Mouse (Mus musculus) bone marrow macrophage, adult 2 months (primary cell): ENCODE data around the gene Hbq1b. TPM values are rescaled to one million over a fixed set of nuclear protein-coding genes. Genes with fewer than 3 reads are reported as not detected.
A peak's percentile ranks its signal among the peaks of the same experiment; 100 is the strongest.

ENCODE experiments used
- H3K27ac ChIP-seq: 2 replicates; pipeline ENCODE4 v1.5.1; 2012; ENCODE audit warnings: low read depth, low read length; ENCODE audit not compliant: insufficient read depth
- H3K4me1 ChIP-seq: 2 replicates; pipeline ENCODE4 v1.6.1; 2012; ENCODE audit warnings: low read length; ENCODE audit not compliant: control insufficient read depth, insufficient read depth
- H3K4me3 ChIP-seq: 2 replicates; pipeline ENCODE4 v1.5.1; 2012; ENCODE audit warnings: mild to moderate bottlenecking, low read length, moderate library complexity; ENCODE audit not compliant: insufficient read depth
- CTCF ChIP-seq: IDR thresholded peaks from 2 replicates; pipeline ENCODE4 v1.5.1; 2012; ENCODE audit warnings: low read depth, mild to moderate bottlenecking, low read length, moderate library complexity
- POLR2A ChIP-seq: IDR thresholded peaks from 2 replicates; pipeline ENCODE4 v1.6.1; 2012; ENCODE audit warnings: mild to moderate bottlenecking, low read depth, low read length, borderline replicate concordance
- polyA plus RNA-seq: library from polyadenylated mRNA; stranded (reverse); fragments of >200 nt; gene quantifications from 2 replicates; pipeline ENCODE4 v1.2.4, GENCODE M21; 2012; ENCODE audit not compliant: missing spikeins, insufficient read depth, insufficient read length

Gene Hbq1b
- polyA plus RNA-seq, 1 experiment = not detected

DNA sequence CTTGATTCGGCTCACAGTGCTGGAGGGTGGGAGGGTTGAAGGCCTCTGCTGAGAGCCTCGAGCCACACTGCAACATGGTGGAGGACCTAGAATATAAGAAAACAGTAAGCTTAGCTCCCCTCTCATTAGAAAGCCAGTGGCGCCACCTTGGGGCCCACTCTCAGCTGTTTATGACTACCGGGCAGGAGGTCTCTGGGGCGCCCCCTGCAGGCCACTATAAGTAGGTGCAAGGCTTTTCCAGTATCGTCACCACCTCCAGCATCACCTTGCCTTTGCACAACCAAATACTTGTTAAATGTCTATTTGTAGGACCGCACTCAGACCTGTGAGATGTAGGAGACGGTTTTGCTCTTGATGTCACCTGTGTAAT lies 34.4 kb downstream of the Hbq1b start:
- H3K27ac ChIP-seq = no peak overlapping the region
- no peak overlapping the region for H3K4me3 ChIP-seq
- TF ChIP-seq POLR2A (no peak), CTCF (peak; percentile 98)
- H3K4me1 ChIP-seq = peaks cover 9% of the 10 kb centered on the region

DNA sequence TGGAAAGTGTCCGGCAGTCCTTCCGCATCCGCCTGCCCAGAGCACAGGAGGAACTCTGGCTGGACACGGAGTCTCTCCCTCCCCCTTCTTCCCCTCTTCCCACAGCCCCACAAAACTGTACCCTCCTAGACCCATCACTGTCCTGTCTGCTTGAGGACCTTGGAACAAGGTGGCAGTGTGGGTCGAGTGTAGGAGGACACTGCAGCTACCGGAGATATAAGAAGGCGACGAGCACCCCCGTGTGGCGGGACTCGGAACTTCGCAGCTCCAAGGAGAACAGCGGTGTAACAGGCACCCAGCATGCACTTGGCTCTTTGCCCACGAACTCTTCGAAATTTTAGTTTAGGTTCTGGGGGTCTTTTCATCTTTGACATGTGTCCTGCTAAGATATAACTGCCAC lies 37.8 kb downstream of the Hbq1b start:
- Histone ChIP-seq H3K4me3 (peak overlapping the region; percentile 55), H3K4me1 (peaks cover 16% of the 10 kb centered on the region), H3K27ac (peak overlapping the region; percentile 43)
- TF ChIP-seq CTCF (peak; percentile 93), POLR2A (no peak)

DNA sequence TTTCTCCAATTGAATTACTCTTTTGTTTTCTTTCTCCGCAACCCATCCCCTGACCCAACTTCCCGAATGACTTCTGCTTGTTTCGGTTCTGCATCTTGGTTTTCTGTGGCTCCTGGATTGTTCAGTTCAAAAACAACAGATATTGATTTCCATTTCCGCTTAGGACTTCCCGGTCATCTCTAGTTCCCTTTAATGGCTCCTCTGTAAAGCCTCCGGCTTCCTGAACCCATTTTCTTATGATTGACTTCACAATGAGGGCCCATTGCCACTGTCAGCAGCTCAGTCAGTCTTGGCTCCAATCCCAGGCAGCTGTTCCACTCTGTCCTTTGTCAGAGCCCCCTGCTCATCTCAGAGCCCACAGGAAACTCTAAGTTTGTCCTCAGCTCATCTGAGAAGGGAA lies 44.3 kb downstream of the Hbq1b start:
- peak overlapping the region; percentile 98 for H3K27ac ChIP-seq
- H3K4me1 ChIP-seq = peaks cover 34% of the 10 kb centered on the region
- no peak overlapping the region for H3K4me3 ChIP-seq
- TF ChIP-seq POLR2A (no peak), CTCF (no peak)

DNA sequence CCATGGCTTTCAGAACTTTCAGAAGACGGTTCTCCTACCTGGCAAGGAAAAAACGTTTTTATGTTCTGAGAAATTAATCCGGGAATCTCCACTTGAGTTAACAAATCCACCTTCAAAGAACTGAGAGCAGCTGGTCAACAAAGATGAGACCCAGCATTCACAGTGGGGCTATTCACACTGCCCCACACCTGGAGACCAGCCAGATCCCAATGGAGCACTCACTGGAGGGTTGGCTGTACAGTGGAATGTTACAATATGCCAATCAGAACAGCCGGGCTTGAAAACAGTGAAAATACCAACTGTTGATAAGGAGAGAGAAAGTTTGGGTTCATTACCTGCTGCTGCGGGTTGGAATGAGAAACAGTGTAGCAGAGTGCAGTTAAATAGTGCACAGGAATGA lies 45.1 kb downstream of the Hbq1b start:
- no peak overlapping the region for H3K4me3 ChIP-seq
- H3K4me1 ChIP-seq = peaks cover 38% of the 10 kb centered on the region
- TF ChIP-seq POLR2A (no peak), CTCF (no peak)
- peak overlapping the region; percentile 96 for H3K27ac ChIP-seq

DNA sequence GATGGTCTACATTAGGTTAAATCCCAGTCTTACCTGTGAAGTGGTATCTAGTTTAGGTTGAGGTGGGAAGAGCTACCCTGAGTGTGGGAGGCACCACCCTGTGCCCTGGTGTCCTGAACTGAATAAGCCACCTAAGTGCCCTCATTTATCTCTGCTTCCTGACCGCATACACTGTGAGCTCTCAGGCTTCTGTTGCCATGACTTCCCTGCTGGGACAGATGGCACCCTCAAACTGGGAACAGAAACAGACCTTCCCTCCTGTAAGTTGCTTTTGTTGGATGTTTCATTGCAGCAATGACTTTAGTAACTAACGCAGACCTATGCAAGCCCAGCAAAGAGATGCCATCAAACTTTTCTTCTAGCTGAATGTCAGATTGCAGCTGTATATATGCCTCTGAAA lies 46.5 kb downstream of the Hbq1b start:
- Histone ChIP-seq H3K27ac (no peak overlapping the region), H3K4me3 (no peak overlapping the region), H3K4me1 (peaks cover 42% of the 10 kb centered on the region)
- TF ChIP-seq CTCF = no peak
- TF ChIP-seq POLR2A = no peak

DNA sequence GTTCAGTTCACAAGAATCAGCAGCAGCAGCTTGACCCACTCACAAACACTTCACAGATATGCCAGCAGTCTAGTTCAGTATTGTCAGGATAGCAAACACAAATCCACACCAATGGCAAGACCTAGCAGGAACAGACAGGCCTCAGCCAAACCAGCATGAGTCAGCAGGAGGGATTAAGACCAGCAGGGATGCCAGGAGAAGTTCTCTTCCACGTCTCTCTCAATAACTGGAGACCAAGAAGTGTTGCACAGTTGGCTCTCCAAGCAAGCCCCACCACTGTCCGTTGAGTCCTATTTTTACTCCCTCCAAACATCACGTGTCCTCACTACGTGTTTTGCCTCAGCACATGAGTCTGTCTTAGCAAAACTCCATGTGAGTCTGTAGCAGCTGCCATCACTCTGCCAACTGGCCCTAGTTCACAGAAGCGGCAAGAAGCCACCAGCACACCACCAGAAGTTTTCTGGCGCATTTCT lies 49.7 kb downstream of the Hbq1b start:
- Histone ChIP-seq H3K4me1 (peaks cover 35% of the 10 kb centered on the region), H3K4me3 (no peak overlapping the region), H3K27ac (no peak overlapping the region)
- TF ChIP-seq CTCF (no peak), POLR2A (no peak)

Other genes starting within 250 kb of the Hbq1b start
- gene Il9r, start 86.7 kb upstream of the Hbq1b start, polyA plus RNA-seq = not detected in 2 replicates
- gene Snrnp25, start 81.5 kb upstream of the Hbq1b start, polyA plus RNA-seq = 29.6 and 40.2 TPM in 2 replicates
- 3.4 and 4.7 TPM in 2 replicates for gene Rhbdf1, start 64.7 kb upstream of the Hbq1b start, polyA plus RNA-seq
- 13.8 and 15.3 TPM in 2 replicates for gene Mpg, start 60.5 kb upstream of the Hbq1b start, polyA plus RNA-seq
- 14.2 and 18.5 TPM in 2 replicates for gene Nprl3, start 19.3 kb upstream of the Hbq1b start, polyA plus RNA-seq
- not detected in 2 replicates for gene Hba-x, start 10.6 kb upstream of the Hbq1b start, polyA plus RNA-seq
- not detected in 2 replicates for gene Hba-a1, start 3.5 kb upstream of the Hbq1b start, polyA plus RNA-seq
- gene Hba-a2, start 9.5 kb downstream of the Hbq1b start, polyA plus RNA-seq = 1.4 TPM in 1 of 2 replicates, not detected in the other
- gene Hbq1a, start 13.1 kb downstream of the Hbq1b start, polyA plus RNA-seq = not detected in 2 replicates
- 54.6 and 64.9 TPM in 2 replicates for gene Sh3pxd2b, start 60.9 kb downstream of the Hbq1b start, polyA plus RNA-seq
- 2.4 and 4.0 TPM in 2 replicates for gene Ubtd2, start 168.4 kb downstream of the Hbq1b start, polyA plus RNA-seq
- not detected in 2 replicates for gene Efcab9, start 245.1 kb downstream of the Hbq1b start, polyA plus RNA-seq
- 27.6 and 32.9 TPM in 2 replicates for gene Stk10, start 246.3 kb downstream of the Hbq1b start, polyA plus RNA-seq